Mouse (Mus musculus): ENCODE data around the gene Snx29. TPM values are rescaled to one million over a fixed set of nuclear protein-coding genes. Genes with fewer than 3 reads are reported as not detected.
"Not testable (repeated sequence)": the region's sequence is repeated elsewhere in the genome, so short reads cannot be mapped to it uniquely, and the experiment has no call there.

The Snx29 gene
- 15.0 and 16.9 TPM in 2 replicates for polyA plus RNA-seq (2012; rRNA removed)

DNA sequence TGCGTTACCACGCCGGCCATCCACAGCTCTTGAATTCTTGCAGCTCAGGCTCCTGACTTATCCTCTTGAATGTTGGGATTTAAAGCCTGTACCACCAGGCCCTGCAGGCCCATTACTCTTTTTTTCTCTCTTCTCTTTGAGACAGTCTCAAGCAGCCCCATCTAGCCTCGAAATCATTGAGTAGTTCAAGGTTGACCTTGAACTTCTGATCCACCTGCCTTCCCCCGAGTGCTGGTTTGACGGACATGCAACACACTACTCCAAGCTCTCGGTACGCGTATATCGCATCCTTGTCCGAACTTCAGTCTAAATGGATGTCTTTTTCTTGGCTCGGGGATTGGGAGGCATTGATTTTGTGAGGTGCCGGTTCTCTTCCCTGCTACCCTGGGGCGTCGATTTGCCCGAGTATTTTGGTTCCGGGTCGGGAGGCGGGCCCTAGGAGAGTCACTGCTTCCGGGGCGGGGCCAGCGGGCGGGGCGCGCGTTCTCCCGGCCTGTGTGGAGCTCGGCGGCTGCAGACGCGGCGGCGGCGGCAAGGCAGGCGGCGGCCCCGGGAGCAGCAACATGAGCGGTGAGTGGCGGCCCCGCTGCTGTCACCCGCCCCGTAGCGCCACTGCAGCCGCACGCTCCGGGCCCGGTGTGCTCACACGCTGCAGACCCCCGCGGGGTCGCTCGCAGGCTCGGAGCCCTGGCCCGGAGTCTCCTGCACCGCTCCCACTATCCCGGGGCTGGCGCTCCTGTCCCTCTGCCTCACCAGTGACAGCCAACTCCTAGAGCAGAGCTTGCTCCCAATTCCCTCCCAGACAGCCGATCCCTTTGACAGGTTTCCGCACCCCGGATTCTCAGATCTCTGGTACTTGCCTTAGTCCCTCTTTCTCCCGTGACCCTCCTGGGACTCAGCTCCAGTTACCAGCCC lies at the start of gene Snx29:
Gene Snx29 (plus strand): TSS at position 500 of the 915 bp plus-strand sequence.
- H3K27ac ChIP-seq (ENCODE audit: control insufficient read depth, insufficient read depth, low read length) = peak within 1 kb of the TSS; percentile 15; the same call in 1 of the 2 replicates
- WGBS = 6% methylated on average over 61 of the region's 61 CpGs
- peak; percentile 99 for DNase-seq
- H3K27me3 ChIP-seq (ENCODE audit: control insufficient read depth, insufficient read depth, low read length) = no peaks in the 10 kb centered on the region
- peak within 1 kb of the TSS; percentile 93 for H3K4me3 ChIP-seq (ENCODE audit: control insufficient read depth, insufficient read depth, low read length)
- peaks cover 11% of the 10 kb centered on the region for H3K4me1 ChIP-seq (replicated peaks; ENCODE audit: control insufficient read depth, insufficient read depth, low read length)
- no peaks in the 10 kb centered on the region for H3K36me3 ChIP-seq (ENCODE audit: control insufficient read depth, insufficient read depth, low read length)
- TF ChIP-seq POLR2A (IDR thresholded peaks at IDR 0.05; ENCODE audit: control insufficient read depth, extremely low read depth, insufficient read depth, low read length, poor library complexity) (peak; percentile 86; the same call in 1 of the 2 replicates), CTCF (IDR thresholded peaks at IDR 0.05; ENCODE audit: borderline replicate concordance, control insufficient read depth, extremely low read depth, insufficient read depth, low read length, poor library complexity) (0 out of 2 replicates have a peak, but pooled peaks have one; percentile 30)

DNA sequence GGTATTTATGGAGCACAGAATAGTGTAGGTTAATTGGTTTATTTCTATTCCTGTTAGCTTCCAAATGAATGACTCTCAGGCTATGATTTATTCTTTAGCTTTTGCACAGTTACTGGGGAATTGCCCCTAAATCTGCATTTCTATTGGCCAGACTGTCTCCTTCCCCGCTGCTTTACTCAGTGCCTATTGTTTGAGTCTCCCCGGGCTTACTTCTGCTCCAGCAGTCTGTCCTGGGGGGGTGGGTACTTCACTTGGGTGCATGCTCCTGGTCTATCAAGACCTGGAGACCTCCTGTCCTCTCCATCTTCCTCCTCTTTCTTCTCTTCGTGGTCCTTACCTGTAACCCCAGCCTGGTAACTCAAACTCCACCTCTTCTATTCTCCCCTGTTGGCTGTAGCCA lies 45.8 kb upstream of the Snx29 start:
- WGBS = 84% methylated on average over 3 of the region's 3 CpGs
- Histone ChIP-seq H3K36me3 (ENCODE audit: control insufficient read depth, insufficient read depth, low read length) (no peaks in the 10 kb centered on the region), H3K27me3 (ENCODE audit: control insufficient read depth, insufficient read depth, low read length) (no peaks in the 10 kb centered on the region), H3K4me3 (ENCODE audit: control insufficient read depth, insufficient read depth, low read length) (no peak overlapping the region), H3K27ac (ENCODE audit: control insufficient read depth, insufficient read depth, low read length) (no peak overlapping the region), H3K4me1 (replicated peaks; ENCODE audit: control insufficient read depth, insufficient read depth, low read length) (no peaks in the 10 kb centered on the region)
- TF ChIP-seq CTCF (IDR thresholded peaks at IDR 0.05; ENCODE audit: borderline replicate concordance, control insufficient read depth, extremely low read depth, insufficient read depth, low read length, poor library complexity) (no peak), POLR2A (IDR thresholded peaks at IDR 0.05; ENCODE audit: control insufficient read depth, extremely low read depth, insufficient read depth, low read length, poor library complexity) (no peak)
- DNase-seq = no peak

DNA sequence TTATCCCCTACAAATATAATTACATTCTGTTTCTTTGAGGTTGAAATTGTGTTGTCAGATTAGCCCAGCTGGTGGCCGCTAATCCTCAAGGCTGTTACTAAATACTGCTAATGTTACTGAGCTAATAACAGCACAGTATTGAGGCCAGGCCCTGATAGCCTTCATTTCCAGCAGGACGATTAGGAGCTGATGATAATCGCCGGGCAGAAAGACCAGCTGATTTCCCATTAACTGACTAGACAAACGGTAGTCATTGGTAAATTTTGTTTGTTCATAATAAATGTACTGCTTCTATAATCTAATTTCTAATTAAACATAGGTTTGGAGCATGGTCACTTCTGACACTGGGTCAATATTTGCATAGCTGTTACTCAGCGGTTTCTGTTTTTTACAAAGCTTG lies 43.9 kb upstream of the Snx29 start:
- 96% methylated on average over 6 of the region's 6 CpGs for WGBS
- Histone ChIP-seq H3K36me3 (ENCODE audit: control insufficient read depth, insufficient read depth, low read length) (no peaks in the 10 kb centered on the region), H3K27me3 (ENCODE audit: control insufficient read depth, insufficient read depth, low read length) (no peaks in the 10 kb centered on the region), H3K4me1 (replicated peaks; ENCODE audit: control insufficient read depth, insufficient read depth, low read length) (no peaks in the 10 kb centered on the region), H3K4me3 (ENCODE audit: control insufficient read depth, insufficient read depth, low read length) (no peak overlapping the region), H3K27ac (ENCODE audit: control insufficient read depth, insufficient read depth, low read length) (no peak overlapping the region)
- no peak for DNase-seq
- TF ChIP-seq CTCF (IDR thresholded peaks at IDR 0.05; ENCODE audit: borderline replicate concordance, control insufficient read depth, extremely low read depth, insufficient read depth, low read length, poor library complexity) (no peak), POLR2A (IDR thresholded peaks at IDR 0.05; ENCODE audit: control insufficient read depth, extremely low read depth, insufficient read depth, low read length, poor library complexity) (no peak)

GRCm38 (mm10) chr16:11282655-11283232 lies 40.0 kb upstream of the Snx29 start:
- TF ChIP-seq CTCF (IDR thresholded peaks at IDR 0.05; ENCODE audit: borderline replicate concordance, control insufficient read depth, extremely low read depth, insufficient read depth, low read length, poor library complexity) = no peak
- TF ChIP-seq POLR2A (IDR thresholded peaks at IDR 0.05; ENCODE audit: control insufficient read depth, extremely low read depth, insufficient read depth, low read length, poor library complexity) = no peak
- 89% methylated on average over 5 of the region's 5 CpGs for WGBS
- no peak for DNase-seq
- no peaks in the 10 kb centered on the region for H3K27me3 ChIP-seq (ENCODE audit: control insufficient read depth, insufficient read depth, low read length)
- no peak overlapping the region for H3K27ac ChIP-seq (ENCODE audit: control insufficient read depth, insufficient read depth, low read length)
- H3K36me3 ChIP-seq (ENCODE audit: control insufficient read depth, insufficient read depth, low read length) = no peaks in the 10 kb centered on the region
- H3K4me3 ChIP-seq (ENCODE audit: control insufficient read depth, insufficient read depth, low read length) = no peak overlapping the region
- no peaks in the 10 kb centered on the region for H3K4me1 ChIP-seq (replicated peaks; ENCODE audit: control insufficient read depth, insufficient read depth, low read length)

GRCm38 (mm10) chr16:11284881-11285280 lies 37.8 kb upstream of the Snx29 start:
- no peak for DNase-seq
- Histone ChIP-seq H3K27me3 (ENCODE audit: control insufficient read depth, insufficient read depth, low read length) (no peaks in the 10 kb centered on the region), H3K27ac (ENCODE audit: control insufficient read depth, insufficient read depth, low read length) (no peak overlapping the region), H3K4me3 (ENCODE audit: control insufficient read depth, insufficient read depth, low read length) (no peak overlapping the region), H3K36me3 (ENCODE audit: control insufficient read depth, insufficient read depth, low read length) (no peaks in the 10 kb centered on the region), H3K4me1 (replicated peaks; ENCODE audit: control insufficient read depth, insufficient read depth, low read length) (no peaks in the 10 kb centered on the region)
- TF ChIP-seq CTCF (IDR thresholded peaks at IDR 0.05; ENCODE audit: borderline replicate concordance, control insufficient read depth, extremely low read depth, insufficient read depth, low read length, poor library complexity) (no peak), POLR2A (IDR thresholded peaks at IDR 0.05; ENCODE audit: control insufficient read depth, extremely low read depth, insufficient read depth, low read length, poor library complexity) (no peak)
- 6% methylated on average over 2 of the region's 2 CpGs for WGBS

- TF ChIP-seq CTCF (IDR thresholded peaks at IDR 0.05; ENCODE audit: borderline replicate concordance, control insufficient read depth, extremely low read depth, insufficient read depth, low read length, poor library complexity) (no peak), POLR2A (IDR thresholded peaks at IDR 0.05; ENCODE audit: control insufficient read depth, extremely low read depth, insufficient read depth, low read length, poor library complexity) (no peak)
- Histone ChIP-seq H3K4me1 (replicated peaks; ENCODE audit: control insufficient read depth, insufficient read depth, low read length) (no peaks in the 10 kb centered on the region), H3K27me3 (ENCODE audit: control insufficient read depth, insufficient read depth, low read length) (no peaks in the 10 kb centered on the region), H3K27ac (ENCODE audit: control insufficient read depth, insufficient read depth, low read length) (no peak overlapping the region), H3K4me3 (ENCODE audit: control insufficient read depth, insufficient read depth, low read length) (no peak overlapping the region), H3K36me3 (ENCODE audit: control insufficient read depth, insufficient read depth, low read length) (no peaks in the 10 kb centered on the region)
- 51% methylated on average over 2 of the region's 2 CpGs for WGBS
- DNase-seq = no peak
These were observed 36.8 kb upstream of the Snx29 start for GRCm38 (mm10) chr16:11285949-11286348.

DNA sequence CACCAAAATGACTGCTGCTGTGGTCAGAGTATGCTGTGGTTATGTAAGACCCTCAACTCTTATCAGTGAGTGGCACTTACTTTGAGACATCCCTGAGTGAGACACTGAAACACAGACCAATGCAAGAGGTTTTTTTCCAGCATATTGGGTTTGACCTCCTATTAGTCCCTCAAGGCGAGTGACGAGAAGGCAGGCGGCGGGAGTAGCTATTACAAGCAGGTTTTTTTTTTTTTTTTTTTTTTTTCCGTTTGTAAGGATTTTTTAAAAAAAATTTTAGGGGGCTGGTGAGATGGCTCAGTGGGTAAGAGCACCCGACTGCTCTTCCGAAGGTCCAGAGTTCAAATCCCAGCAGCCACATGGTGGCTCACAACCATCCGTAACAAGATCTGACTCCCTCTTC lies 33.8 kb upstream of the Snx29 start:
- H3K36me3 ChIP-seq (ENCODE audit: control insufficient read depth, insufficient read depth, low read length); H3K4me3 ChIP-seq (ENCODE audit: control insufficient read depth, insufficient read depth, low read length); H3K27ac ChIP-seq (ENCODE audit: control insufficient read depth, insufficient read depth, low read length); DNase-seq; H3K27me3 ChIP-seq (ENCODE audit: control insufficient read depth, insufficient read depth, low read length); H3K4me1 ChIP-seq (replicated peaks; ENCODE audit: control insufficient read depth, insufficient read depth, low read length): not testable (repeated sequence)
- WGBS = 93% methylated on average over 8 of the region's 8 CpGs

DNA sequence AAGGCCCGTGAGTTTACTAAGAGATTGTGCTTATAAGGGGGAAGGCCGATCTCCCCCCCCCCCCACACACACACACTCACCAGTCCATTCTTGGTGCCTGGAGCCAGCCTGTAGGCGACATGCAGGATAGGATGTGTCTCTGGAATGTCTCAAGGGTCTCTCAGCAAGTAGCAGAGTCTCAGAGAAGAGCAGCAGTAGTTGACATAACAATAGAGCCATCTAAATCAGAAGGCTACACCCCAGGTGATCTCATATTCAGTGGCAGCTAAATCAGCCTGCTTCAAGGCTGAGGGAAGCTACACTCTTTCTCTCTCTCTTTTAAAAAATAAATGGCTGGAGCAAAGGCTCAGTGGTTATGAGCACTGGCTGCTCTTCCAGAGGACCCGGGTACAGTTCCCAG lies 27.1 kb upstream of the Snx29 start:
- not testable (repeated sequence) for H3K4me1 ChIP-seq (replicated peaks; ENCODE audit: control insufficient read depth, insufficient read depth, low read length); H3K27ac ChIP-seq (ENCODE audit: control insufficient read depth, insufficient read depth, low read length); DNase-seq; H3K4me3 ChIP-seq (ENCODE audit: control insufficient read depth, insufficient read depth, low read length); H3K36me3 ChIP-seq (ENCODE audit: control insufficient read depth, insufficient read depth, low read length); H3K27me3 ChIP-seq (ENCODE audit: control insufficient read depth, insufficient read depth, low read length)
- WGBS = 91% methylated on average over 4 of the region's 4 CpGs

GRCm38 (mm10) chr16:11297700-11298099 lies 25.0 kb upstream of the Snx29 start:
- H3K36me3 ChIP-seq (ENCODE audit: control insufficient read depth, insufficient read depth, low read length); H3K27ac ChIP-seq (ENCODE audit: control insufficient read depth, insufficient read depth, low read length); H3K4me3 ChIP-seq (ENCODE audit: control insufficient read depth, insufficient read depth, low read length); H3K27me3 ChIP-seq (ENCODE audit: control insufficient read depth, insufficient read depth, low read length); H3K4me1 ChIP-seq (replicated peaks; ENCODE audit: control insufficient read depth, insufficient read depth, low read length): not testable (repeated sequence)
- WGBS = 33% methylated on average over 1 of the region's 1 CpGs
- peak; percentile 19 for DNase-seq
